Mouse (Mus musculus): ENCODE data around the gene Itga3. TPM values are rescaled to one million over a fixed set of nuclear protein-coding genes. Genes with fewer than 3 reads are reported as not detected.
"Not testable (repeated sequence)": the region's sequence is repeated elsewhere in the genome, so short reads cannot be mapped to it uniquely, and the experiment has no call there.

Gene Itga3
- polyA plus RNA-seq, 1 experiment from 2014 or later = 6.3 TPM

- Histone ChIP-seq H3K9me3 (no peaks in the 10 kb centered on the region), H3K4me2 (replicated peaks) (no peak overlapping the region), H3K36me3 (peaks cover 85% of the 10 kb centered on the region), H3K27ac (replicated peaks) (no peak overlapping the region), H3K9ac (replicated peaks) (no peak overlapping the region), H3K4me3 (no peak overlapping the region), H3K4me1 (no peaks in the 10 kb centered on the region), H3K27me3 (no peaks in the 10 kb centered on the region)
- 85% methylated on average over 10 of the region's 10 CpGs for WGBS
- no peak for ATAC-seq (ENCODE audit: low FRiP score, low read depth)
Measured at GRCm38 (mm10) chr11:95022237-95022992, 54.2 kb downstream of the Itga3 start.

- Histone ChIP-seq H3K4me1 (peaks cover 38% of the 10 kb centered on the region), H3K4me2 (replicated peaks) (no peak overlapping the region)
- no peak for ATAC-seq (ENCODE audit: low FRiP score, low read depth)
Measured at GRCm38 (mm10) chr11:95015484-95015883, 61.1 kb downstream of the Itga3 start.

GRCm38 (mm10) chr11:95012487-95012886 lies 64.1 kb downstream of the Itga3 start:
- H3K27ac ChIP-seq (replicated peaks) = peak overlapping the region; percentile 76
- H3K9ac ChIP-seq (replicated peaks) = peak overlapping the region; percentile 99; the same call in 1 of the 2 replicates
- H3K4me3 ChIP-seq = peak overlapping the region; percentile 85
- no peaks in the 10 kb centered on the region for H3K27me3 ChIP-seq
- no peak for ATAC-seq (ENCODE audit: low FRiP score, low read depth)
- WGBS = 33% methylated on average over 3 of the region's 3 CpGs
- peak overlapping the region; percentile 80 for H3K4me2 ChIP-seq (replicated peaks)
- peaks cover 54% of the 10 kb centered on the region for H3K4me1 ChIP-seq
- no peaks in the 10 kb centered on the region for H3K9me3 ChIP-seq
- peaks cover 36% of the 10 kb centered on the region for H3K36me3 ChIP-seq

More at GRCm38 (mm10) chr11:95015484-95015883, 61.1 kb downstream of the Itga3 start:
- no peak overlapping the region for H3K4me3 ChIP-seq
- 78% methylated on average over 3 of the region's 3 CpGs for WGBS
- peaks cover 62% of the 10 kb centered on the region for H3K36me3 ChIP-seq
- H3K9me3 ChIP-seq = no peaks in the 10 kb centered on the region
- no peak overlapping the region for H3K9ac ChIP-seq (replicated peaks)
- no peaks in the 10 kb centered on the region for H3K27me3 ChIP-seq
- peak overlapping the region; percentile 4; the same call in 1 of the 2 replicates for H3K27ac ChIP-seq (replicated peaks)

- Histone ChIP-seq H3K9me3 (no peaks in the 10 kb centered on the region), H3K4me1 (peaks cover 58% of the 10 kb centered on the region), H3K27me3 (no peaks in the 10 kb centered on the region), H3K4me2 (replicated peaks) (peak overlapping the region; percentile 80), H3K9ac (replicated peaks) (peak overlapping the region; percentile 99; the same call in 1 of the 2 replicates), H3K4me3 (peak overlapping the region; percentile 85), H3K27ac (replicated peaks) (peak overlapping the region; percentile 76), H3K36me3 (peaks cover 33% of the 10 kb centered on the region)
- ATAC-seq (ENCODE audit: low FRiP score, low read depth) = no peak
- WGBS = 54% methylated on average over 3 of the region's 3 CpGs
Measured at GRCm38 (mm10) chr11:95012075-95012474, 64.5 kb downstream of the Itga3 start.

GRCm38 (mm10) chr11:95011416-95011815 lies 65.2 kb downstream of the Itga3 start:
- no peak for ATAC-seq (ENCODE audit: low FRiP score, low read depth)
- no peaks in the 10 kb centered on the region for H3K27me3 ChIP-seq
- H3K4me3 ChIP-seq = peak overlapping the region; percentile 85
- 46% methylated on average over 1 of the region's 1 CpGs for WGBS
- H3K4me1 ChIP-seq = peaks cover 62% of the 10 kb centered on the region
- H3K9me3 ChIP-seq = no peaks in the 10 kb centered on the region
- H3K27ac ChIP-seq (replicated peaks) = peak overlapping the region; percentile 76
- H3K9ac ChIP-seq (replicated peaks) = peak overlapping the region; percentile 99
- H3K4me2 ChIP-seq (replicated peaks) = peak overlapping the region; percentile 80
- H3K36me3 ChIP-seq = peaks cover 27% of the 10 kb centered on the region

GRCm38 (mm10) chr11:95010841-95011403 lies 65.7 kb downstream of the Itga3 start:
- H3K27me3 ChIP-seq; ATAC-seq (ENCODE audit: low FRiP score, low read depth); H3K9me3 ChIP-seq: not testable (repeated sequence)
- H3K4me1 ChIP-seq = peaks cover 67% of the 10 kb centered on the region
- peak overlapping the region; percentile 80 for H3K4me2 ChIP-seq (replicated peaks)
- WGBS = 2% methylated on average over 4 of the region's 4 CpGs
- peak overlapping the region; percentile 99 for H3K9ac ChIP-seq (replicated peaks)
- peak overlapping the region; percentile 85 for H3K4me3 ChIP-seq
- H3K27ac ChIP-seq (replicated peaks) = peak overlapping the region; percentile 98
- peaks cover 22% of the 10 kb centered on the region for H3K36me3 ChIP-seq

- Histone ChIP-seq H3K4me1 (peaks cover 63% of the 10 kb centered on the region), H3K36me3 (peaks cover 21% of the 10 kb centered on the region), H3K9me3 (no peaks in the 10 kb centered on the region), H3K27me3 (no peaks in the 10 kb centered on the region), H3K4me3 (peak overlapping the region; percentile 85), H3K9ac (replicated peaks) (peak overlapping the region; percentile 99), H3K27ac (replicated peaks) (peak overlapping the region; percentile 98), H3K4me2 (replicated peaks) (peak overlapping the region; percentile 80)
- WGBS = under 1% methylated on average over 31 of the region's 40 CpGs
- ATAC-seq (ENCODE audit: low FRiP score, low read depth) = peak; percentile 47
Measured at GRCm38 (mm10) chr11:95010141-95010739, 66.4 kb downstream of the Itga3 start.

GRCm38 (mm10) chr11:95009629-95010014 lies 67.0 kb downstream of the Itga3 start, which contains the start of gene Samd14:
Samd14 (plus strand) TSS chr11:95009879.
- H3K4me2 ChIP-seq (replicated peaks) = peak within 1 kb of the TSS; percentile 80
- peak within 1 kb of the TSS; percentile 98 for H3K27ac ChIP-seq (replicated peaks)
- no peaks in the 10 kb centered on the region for H3K27me3 ChIP-seq
- H3K9ac ChIP-seq (replicated peaks) = peak within 1 kb of the TSS; percentile 99
- H3K4me1 ChIP-seq = peaks cover 61% of the 10 kb centered on the region
- H3K9me3 ChIP-seq = no peaks in the 10 kb centered on the region
- peak within 1 kb of the TSS; percentile 85 for H3K4me3 ChIP-seq
- peaks cover 20% of the 10 kb centered on the region for H3K36me3 ChIP-seq
- ATAC-seq (ENCODE audit: low FRiP score, low read depth) = peak; percentile 59
- under 1% methylated on average over 31 of the region's 32 CpGs for WGBS

GRCm38 (mm10) chr11:95008661-95009628 lies 67.7 kb downstream of the Itga3 start:
- Histone ChIP-seq H3K27me3 (no peaks in the 10 kb centered on the region), H3K36me3 (peaks cover 20% of the 10 kb centered on the region), H3K4me2 (replicated peaks) (peak overlapping the region; percentile 80), H3K4me1 (peaks cover 57% of the 10 kb centered on the region), H3K9ac (replicated peaks) (peak overlapping the region; percentile 99), H3K27ac (replicated peaks) (peak overlapping the region; percentile 98), H3K4me3 (peak overlapping the region; percentile 85), H3K9me3 (no peaks in the 10 kb centered on the region)
- WGBS = 31% methylated on average over 15 of the region's 15 CpGs
- no peak for ATAC-seq (ENCODE audit: low FRiP score, low read depth)

GRCm38 (mm10) chr11:95007418-95007817 lies 69.2 kb downstream of the Itga3 start:
- H3K9ac ChIP-seq (replicated peaks) = no peak overlapping the region
- ATAC-seq (ENCODE audit: low FRiP score, low read depth) = no peak
- 93% methylated on average over 3 of the region's 3 CpGs for WGBS
- H3K27ac ChIP-seq (replicated peaks) = peak overlapping the region; percentile 76
- H3K36me3 ChIP-seq = peaks cover 31% of the 10 kb centered on the region
- no peaks in the 10 kb centered on the region for H3K27me3 ChIP-seq
- H3K4me3 ChIP-seq = no peak overlapping the region
- H3K9me3 ChIP-seq = no peaks in the 10 kb centered on the region
- peaks cover 46% of the 10 kb centered on the region for H3K4me1 ChIP-seq
- peak overlapping the region; percentile 68; the same call in 1 of the 2 replicates for H3K4me2 ChIP-seq (replicated peaks)

- 2% methylated on average over 27 of the region's 27 CpGs for WGBS
- peaks cover 39% of the 10 kb centered on the region for H3K36me3 ChIP-seq
- H3K27me3 ChIP-seq = no peaks in the 10 kb centered on the region
- peak overlapping the region; percentile 68 for H3K4me2 ChIP-seq (replicated peaks)
- H3K4me1 ChIP-seq = peaks cover 39% of the 10 kb centered on the region
- H3K4me3 ChIP-seq = peak overlapping the region; percentile 39
- H3K27ac ChIP-seq (replicated peaks) = peak overlapping the region; percentile 76
- peak overlapping the region; percentile 60 for H3K9ac ChIP-seq (replicated peaks)
- peak; percentile 63 for ATAC-seq (ENCODE audit: low FRiP score, low read depth)
- no peaks in the 10 kb centered on the region for H3K9me3 ChIP-seq
Measured at GRCm38 (mm10) chr11:95006525-95007219, 69.9 kb downstream of the Itga3 start.
